8 mouse cellular contexts compared by ENCODE assay signal in the genomic region with DNA sequence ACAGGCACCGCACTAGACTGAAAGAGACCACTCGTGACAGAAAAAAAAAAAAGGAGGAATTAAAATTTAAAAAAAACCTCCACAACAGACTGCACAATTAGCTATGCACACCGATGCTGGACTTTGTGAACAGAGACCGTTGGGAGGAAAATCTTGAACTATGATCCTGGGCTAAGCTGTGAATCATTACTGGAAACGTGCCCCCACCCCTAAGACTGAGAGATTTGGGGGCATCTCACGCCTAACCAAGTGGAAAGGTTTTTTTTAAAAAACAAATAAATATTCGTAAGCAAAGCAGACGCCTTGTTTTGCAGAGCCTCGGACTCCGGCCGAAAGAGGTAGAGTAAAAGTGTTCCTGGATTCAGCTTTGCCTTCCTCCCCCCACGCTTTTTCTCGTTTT. TPM values are rescaled to one million over a fixed set of nuclear protein-coding genes. Genes with fewer than 3 reads are reported as not detected.
DNase-seq lines count a peak whose midpoint lies in the region; ATAC-seq and TF ChIP-seq lines count a peak whose summit lies in the region.

No protein-coding gene starts in this region.

- H3K9ac ChIP-seq in lung, postnatal 0 days (replicated peaks; ENCODE audit: low read depth): peak overlapping the region; percentile 27; the same call in 1 of the 2 replicates
- H3K9ac ChIP-seq in forebrain, embryonic 13.5 days: peak overlapping the region; percentile 73
- 0 out of 2 replicates have a peak overlapping the region, but pooled peaks have one; percentile 55 for H3K9ac ChIP-seq in limb, embryonic 12.5 days (replicated peaks)

- 1% methylated on average over 13 of the region's 13 CpGs for WGBS in lung, postnatal 0 days
- 0% methylated on average over 13 of the region's 13 CpGs for WGBS in forebrain, embryonic 13.5 days
- 3% methylated on average over 13 of the region's 13 CpGs for WGBS in limb, embryonic 12.5 days
- 3% methylated on average over 13 of the region's 13 CpGs for WGBS in small intestine, adult 2 months

- TF ChIP-seq CTCF in lung, postnatal 0 days (IDR thresholded peaks at IDR 0.05): no peak
- TF ChIP-seq CTCF in small intestine, adult 2 months (IDR thresholded peaks at IDR 0.05; ENCODE audit: extremely low read depth, insufficient read length, insufficient replicate concordance, low read depth, low read length): no peak

- H3K9me3 ChIP-seq in lung, postnatal 0 days (ENCODE audit: low read length): no peaks in the 10 kb centered on the region
- H3K9me3 ChIP-seq in forebrain, embryonic 13.5 days (replicated peaks): no peaks in the 10 kb centered on the region
- no peaks in the 10 kb centered on the region for H3K9me3 ChIP-seq in limb, embryonic 12.5 days

- no peak for TF ChIP-seq POLR2A in small intestine, adult 2 months (IDR thresholded peaks at IDR 0.05; ENCODE audit: low read depth, low read length)

- H3K4me1 ChIP-seq in lung, postnatal 0 days (ENCODE audit: insufficient read depth, low read depth, low read length): peaks cover 6% of the 10 kb centered on the region; the same call in 1 of the 2 replicates
- peaks cover 23% of the 10 kb centered on the region for H3K4me1 ChIP-seq in forebrain, embryonic 13.5 days
- H3K4me1 ChIP-seq in limb, embryonic 12.5 days (replicated peaks): peaks cover 36% of the 10 kb centered on the region
- peaks cover 4% of the 10 kb centered on the region; the same call in 1 of the 2 replicates for H3K4me1 ChIP-seq in small intestine, adult 2 months (ENCODE audit: control insufficient read depth, insufficient read depth, insufficient read length, low read length)

- peak overlapping the region; percentile 58 for H3K4me2 ChIP-seq in lung, postnatal 0 days (replicated peaks; ENCODE audit: low read depth, low read length)
- peak overlapping the region; percentile 91 for H3K4me2 ChIP-seq in forebrain, embryonic 13.5 days
- H3K4me2 ChIP-seq in limb, embryonic 12.5 days: peak overlapping the region; percentile 85

- peak overlapping the region; percentile 45 for H3K4me3 ChIP-seq in lung, postnatal 0 days (ENCODE audit: low read depth, low read length)
- H3K4me3 ChIP-seq in forebrain, embryonic 13.5 days: peak overlapping the region; percentile 64
- peak overlapping the region; percentile 57 for H3K4me3 ChIP-seq in limb, embryonic 12.5 days (replicated peaks)
- peak overlapping the region; percentile 62 for H3K4me3 ChIP-seq in small intestine, adult 2 months (ENCODE audit: low read depth, low read length)

- H3K36me3 ChIP-seq in lung, postnatal 0 days (ENCODE audit: insufficient read depth, low read length): no peaks in the 10 kb centered on the region
- H3K36me3 ChIP-seq in forebrain, embryonic 13.5 days (ENCODE audit: poor library complexity, severe bottlenecking): no peaks in the 10 kb centered on the region
- H3K36me3 ChIP-seq in limb, embryonic 12.5 days: no peaks in the 10 kb centered on the region
- H3K36me3 ChIP-seq in small intestine, adult 2 months (ENCODE audit: control insufficient read depth, insufficient read depth, low read length): no peaks in the 10 kb centered on the region

- no peak for ATAC-seq in lung, postnatal 0 days
- ATAC-seq in forebrain, embryonic 13.5 days: no peak
- ATAC-seq in limb, embryonic 12.5 days (ENCODE audit: insufficient number of reproducible peaks, insufficient read depth, low FRiP score, low TSS enrichment, low read depth): 0 out of 2 replicates have a peak, but pooled peaks have one; percentile 2

- H3K27me3 ChIP-seq in lung, postnatal 0 days (replicated peaks; ENCODE audit: insufficient read depth, low read length): peaks cover 19% of the 10 kb centered on the region
- peaks cover 23% of the 10 kb centered on the region for H3K27me3 ChIP-seq in forebrain, embryonic 13.5 days
- peaks cover 48% of the 10 kb centered on the region for H3K27me3 ChIP-seq in limb, embryonic 12.5 days
- peaks cover 26% of the 10 kb centered on the region for H3K27me3 ChIP-seq in small intestine, adult 2 months (ENCODE audit: control insufficient read depth, insufficient read depth, low read length)

- TF ChIP-seq EP300 in lung, postnatal 0 days (IDR thresholded peaks at IDR 0.05): no peak

- H3K27ac ChIP-seq in lung, postnatal 0 days (ENCODE audit: low read length): peak overlapping the region; percentile 45
- peak overlapping the region; percentile 87; the same call in 1 of the 2 replicates for H3K27ac ChIP-seq in forebrain, embryonic 13.5 days
- H3K27ac ChIP-seq in limb, embryonic 12.5 days: no peak overlapping the region
- no peak overlapping the region for H3K27ac ChIP-seq in small intestine, adult 2 months (ENCODE audit: insufficient read depth, low read depth, low read length)

- no peak for DNase-seq in lung, postnatal 0 days (ENCODE audit: low spot score)
- no peak for DNase-seq in lung, adult 18-20 months
- DNase-seq in cerebellum, adult 9-10 months: no peak
- no peak for DNase-seq in right cerebral cortex, adult 2 months (ENCODE audit: low spot score in 2 of 2)
- DNase-seq in frontal cortex, postnatal 10 days (ENCODE audit: low spot score in 2 of 2): no peak

RNA-seq across cellular contexts. Expression of gene Pcdh17, which starts 0.4 kb away (rescaled TPM):
- polyA plus RNA-seq in lung, postnatal 0 days (2015; fragmentation: Nextera tagmentation; extraction: Ambion mirVana): 16.6 and 24.8 TPM in 2 replicates
- 8.9 and 11.0 TPM in 2 replicates for polyA plus RNA-seq in forebrain, embryonic 13.5 days (2015; fragmentation: Nextera tagmentation; extraction: Ambion mirVana)
- 6.7 and 7.2 TPM in 2 replicates for polyA plus RNA-seq in limb, embryonic 12.5 days (2016; fragmentation: Nextera tagmentation; extraction: Ambion mirVana)
- 0.28 and 0.58 TPM in 2 replicates for polyA plus RNA-seq in small intestine, adult 2 months (2012; rRNA removed)

Comparison
In these comparisons a context has a peak if more than half of its experiments do, and no peak if none do; other contexts are left out.
1. H3K27ac ChIP-seq: peak in lung, postnatal 0 days (single experiment) and forebrain, embryonic 13.5 days (single experiment); none in limb, embryonic 12.5 days (single experiment) and small intestine, adult 2 months (single experiment).
2. Peak in every context shown above with its lines, with median percentiles within 50 percentile points of each other: H3K4me2 ChIP-seq, H3K4me3 ChIP-seq and H3K9ac ChIP-seq.